Mouse (Mus musculus): ENCODE data around the gene Rps27rt. TPM values are rescaled to one million over a fixed set of nuclear protein-coding genes. Genes with fewer than 3 reads are reported as not detected.
"Not testable (repeated sequence)": the region's sequence is repeated elsewhere in the genome, so short reads cannot be mapped to it uniquely, and the experiment has no call there.

Gene Rps27rt
- polyA plus RNA-seq (2014; fragmentation: Nextera tagmentation; extraction: Ambion mirVana), result 380 and 405 TPM in 2 replicates

- peaks cover 2% of the 10 kb centered on the region; the same call in 1 of the 2 replicates for H3K27me3 ChIP-seq (ENCODE audit: control insufficient read depth, insufficient read depth, low read length)
- H3K36me3 ChIP-seq (replicated peaks; ENCODE audit: control insufficient read depth, insufficient read depth, low read depth, low read length), result no peaks in the 10 kb centered on the region
- no peak within 1 kb of the TSS for H3K4me3 ChIP-seq (ENCODE audit: low read depth, low read length)
- whole genome bisulfite sequencing, result 90% methylated on average over 16 of the region's 16 CpGs
- no peak within 1 kb of the TSS for H3K4me2 ChIP-seq (ENCODE audit: low read depth, low read length)
- no peaks in the 10 kb centered on the region for H3K4me1 ChIP-seq (ENCODE audit: control insufficient read depth, insufficient read depth, low read length)
- no peak within 1 kb of the TSS for H3K27ac ChIP-seq (replicated peaks; ENCODE audit: low read depth, low read length)
- H3K9me3 ChIP-seq (replicated peaks; ENCODE audit: control insufficient read depth, low read length), result no peaks in the 10 kb centered on the region
- ATAC-seq (replicated peaks; ENCODE audit: insufficient number of reproducible peaks, low FRiP score, low TSS enrichment, low read depth) (no peak), DNase-seq (ENCODE audit: low spot score) (no peak)
- H3K9ac ChIP-seq (replicated peaks; ENCODE audit: low read length), result no peak within 1 kb of the TSS
Measured at GRCm38 (mm10) chr9:114982689-114983360, at the start of gene Rps27rt. TSS of gene Rps27rt (minus strand) at chr9:114982739.

GRCm38 (mm10) chr9:115031046-115031445 is 48.5 kb upstream of the Rps27rt start:
- ATAC-seq (replicated peaks; ENCODE audit: insufficient number of reproducible peaks, low FRiP score, low TSS enrichment, low read depth); H3K27me3 ChIP-seq (ENCODE audit: control insufficient read depth, insufficient read depth, low read length); DNase-seq (ENCODE audit: low spot score); H3K36me3 ChIP-seq (replicated peaks; ENCODE audit: control insufficient read depth, insufficient read depth, low read depth, low read length); H3K9me3 ChIP-seq (replicated peaks; ENCODE audit: control insufficient read depth, low read length); H3K9ac ChIP-seq (replicated peaks; ENCODE audit: low read length); H3K27ac ChIP-seq (replicated peaks; ENCODE audit: low read depth, low read length); H3K4me3 ChIP-seq (ENCODE audit: low read depth, low read length); H3K4me2 ChIP-seq (ENCODE audit: low read depth, low read length); H3K4me1 ChIP-seq (ENCODE audit: control insufficient read depth, insufficient read depth, low read length): not testable (repeated sequence)
- 94% methylated on average over 1 of the region's 1 CpGs for WGBS

- Histone ChIP-seq H3K9me3 (replicated peaks; ENCODE audit: control insufficient read depth, low read length) (no peaks in the 10 kb centered on the region), H3K36me3 (replicated peaks; ENCODE audit: control insufficient read depth, insufficient read depth, low read depth, low read length) (no peaks in the 10 kb centered on the region), H3K27me3 (ENCODE audit: control insufficient read depth, insufficient read depth, low read length) (no peaks in the 10 kb centered on the region), H3K4me1 (ENCODE audit: control insufficient read depth, insufficient read depth, low read length) (no peaks in the 10 kb centered on the region), H3K4me2 (ENCODE audit: low read depth, low read length) (no peak overlapping the region), H3K4me3 (ENCODE audit: low read depth, low read length) (no peak overlapping the region), H3K9ac (replicated peaks; ENCODE audit: low read length) (no peak overlapping the region), H3K27ac (replicated peaks; ENCODE audit: low read depth, low read length) (no peak overlapping the region)
- WGBS, result 76% methylated on average over 4 of the region's 4 CpGs
- ATAC-seq (replicated peaks; ENCODE audit: insufficient number of reproducible peaks, low FRiP score, low TSS enrichment, low read depth) (no peak), DNase-seq (ENCODE audit: low spot score) (no peak)
Measured at GRCm38 (mm10) chr9:115030581-115030980, 48.0 kb upstream of the Rps27rt start.

- Histone ChIP-seq H3K4me3 (ENCODE audit: low read depth, low read length) (no peak overlapping the region), H3K27me3 (ENCODE audit: control insufficient read depth, insufficient read depth, low read length) (no peaks in the 10 kb centered on the region), H3K4me1 (ENCODE audit: control insufficient read depth, insufficient read depth, low read length) (no peaks in the 10 kb centered on the region), H3K4me2 (ENCODE audit: low read depth, low read length) (no peak overlapping the region), H3K27ac (replicated peaks; ENCODE audit: low read depth, low read length) (no peak overlapping the region), H3K9me3 (replicated peaks; ENCODE audit: control insufficient read depth, low read length) (no peaks in the 10 kb centered on the region), H3K36me3 (replicated peaks; ENCODE audit: control insufficient read depth, insufficient read depth, low read depth, low read length) (no peaks in the 10 kb centered on the region), H3K9ac (replicated peaks; ENCODE audit: low read length) (no peak overlapping the region)
- DNase-seq (ENCODE audit: low spot score) (peak; percentile 48), ATAC-seq (replicated peaks; ENCODE audit: insufficient number of reproducible peaks, low FRiP score, low TSS enrichment, low read depth) (peak; percentile 56)
- WGBS, result 4% methylated on average over 3 of the region's 3 CpGs
Measured at GRCm38 (mm10) chr9:115029307-115029706, 46.8 kb upstream of the Rps27rt start.

- Histone ChIP-seq H3K4me1 (ENCODE audit: control insufficient read depth, insufficient read depth, low read length) (no peaks in the 10 kb centered on the region), H3K27me3 (ENCODE audit: control insufficient read depth, insufficient read depth, low read length) (no peaks in the 10 kb centered on the region), H3K9me3 (replicated peaks; ENCODE audit: control insufficient read depth, low read length) (no peaks in the 10 kb centered on the region), H3K36me3 (replicated peaks; ENCODE audit: control insufficient read depth, insufficient read depth, low read depth, low read length) (no peaks in the 10 kb centered on the region), H3K9ac (replicated peaks; ENCODE audit: low read length) (no peak overlapping the region), H3K27ac (replicated peaks; ENCODE audit: low read depth, low read length) (no peak overlapping the region), H3K4me3 (ENCODE audit: low read depth, low read length) (no peak overlapping the region), H3K4me2 (ENCODE audit: low read depth, low read length) (no peak overlapping the region)
- ATAC-seq (replicated peaks; ENCODE audit: insufficient number of reproducible peaks, low FRiP score, low TSS enrichment, low read depth) (no peak), DNase-seq (ENCODE audit: low spot score) (no peak)
- WGBS, result 91% methylated on average over 10 of the region's 10 CpGs
Measured at GRCm38 (mm10) chr9:115023708-115024383, 41.3 kb upstream of the Rps27rt start.

GRCm38 (mm10) chr9:115023137-115023536 is 40.6 kb upstream of the Rps27rt start:
- H3K9me3 ChIP-seq (replicated peaks; ENCODE audit: control insufficient read depth, low read length), result no peaks in the 10 kb centered on the region
- 78% methylated on average over 3 of the region's 3 CpGs for WGBS
- ATAC-seq (replicated peaks; ENCODE audit: insufficient number of reproducible peaks, low FRiP score, low TSS enrichment, low read depth), result no peak

GRCm38 (mm10) chr9:115021419-115021818 is 38.9 kb upstream of the Rps27rt start:
- H3K4me1 ChIP-seq (ENCODE audit: control insufficient read depth, insufficient read depth, low read length), result no peaks in the 10 kb centered on the region
- ATAC-seq (replicated peaks; ENCODE audit: insufficient number of reproducible peaks, low FRiP score, low TSS enrichment, low read depth) (no peak), DNase-seq (ENCODE audit: low spot score) (no peak)
- H3K4me3 ChIP-seq (ENCODE audit: low read depth, low read length), result no peak overlapping the region
- H3K9ac ChIP-seq (replicated peaks; ENCODE audit: low read length), result no peak overlapping the region
- 90% methylated on average over 2 of the region's 2 CpGs for WGBS
- no peak overlapping the region for H3K4me2 ChIP-seq (ENCODE audit: low read depth, low read length)
- no peaks in the 10 kb centered on the region for H3K36me3 ChIP-seq (replicated peaks; ENCODE audit: control insufficient read depth, insufficient read depth, low read depth, low read length)
- H3K27ac ChIP-seq (replicated peaks; ENCODE audit: low read depth, low read length), result no peak overlapping the region
- no peaks in the 10 kb centered on the region for H3K9me3 ChIP-seq (replicated peaks; ENCODE audit: control insufficient read depth, low read length)
- no peaks in the 10 kb centered on the region for H3K27me3 ChIP-seq (ENCODE audit: control insufficient read depth, insufficient read depth, low read length)

More at GRCm38 (mm10) chr9:115023137-115023536, 40.6 kb upstream of the Rps27rt start:
- H3K4me3 ChIP-seq (ENCODE audit: low read depth, low read length), result no peak overlapping the region
- no peaks in the 10 kb centered on the region for H3K4me1 ChIP-seq (ENCODE audit: control insufficient read depth, insufficient read depth, low read length)
- no peak overlapping the region for H3K9ac ChIP-seq (replicated peaks; ENCODE audit: low read length)
- no peak overlapping the region for H3K4me2 ChIP-seq (ENCODE audit: low read depth, low read length)
- no peaks in the 10 kb centered on the region for H3K36me3 ChIP-seq (replicated peaks; ENCODE audit: control insufficient read depth, insufficient read depth, low read depth, low read length)
- no peak for DNase-seq (ENCODE audit: low spot score)
- no peak overlapping the region for H3K27ac ChIP-seq (replicated peaks; ENCODE audit: low read depth, low read length)
- no peaks in the 10 kb centered on the region for H3K27me3 ChIP-seq (ENCODE audit: control insufficient read depth, insufficient read depth, low read length)

- no peaks in the 10 kb centered on the region for H3K36me3 ChIP-seq (replicated peaks; ENCODE audit: control insufficient read depth, insufficient read depth, low read depth, low read length)
- H3K9ac ChIP-seq (replicated peaks; ENCODE audit: low read length), result no peak overlapping the region
- 89% methylated on average over 7 of the region's 7 CpGs for WGBS
- H3K4me2 ChIP-seq (ENCODE audit: low read depth, low read length), result no peak overlapping the region
- no peaks in the 10 kb centered on the region for H3K4me1 ChIP-seq (ENCODE audit: control insufficient read depth, insufficient read depth, low read length)
- DNase-seq (ENCODE audit: low spot score), result no peak
- no peak overlapping the region for H3K4me3 ChIP-seq (ENCODE audit: low read depth, low read length)
- ATAC-seq (replicated peaks; ENCODE audit: insufficient number of reproducible peaks, low FRiP score, low TSS enrichment, low read depth), result no peak
- no peaks in the 10 kb centered on the region for H3K27me3 ChIP-seq (ENCODE audit: control insufficient read depth, insufficient read depth, low read length)
- H3K9me3 ChIP-seq (replicated peaks; ENCODE audit: control insufficient read depth, low read length), result no peaks in the 10 kb centered on the region
- H3K27ac ChIP-seq (replicated peaks; ENCODE audit: low read depth, low read length), result no peak overlapping the region
Measured at GRCm38 (mm10) chr9:115020141-115020540, 37.6 kb upstream of the Rps27rt start.

Measured in embryonic facial prominence, embryonic 11.5 days (tissue).